Mouse (Mus musculus) ES-E14 (cell line): ENCODE measurements at regions not wholly inside any gene's neighbourhood (a gene's known extent, or its start where the extent isn't known, plus 50 kb on each side); places are given as distances from the start of the nearest gene placed in this dataset.

Source experiments
- HCFC1 ChIP-seq: IDR thresholded peaks from 2 replicates; pipeline ENCODE4 v1.6.1; 2012; ENCODE audit warnings: low read length, inconsistent platforms, borderline replicate concordance; ENCODE audit not compliant: insufficient read depth
- ZNF384 ChIP-seq: IDR thresholded peaks from 2 replicates; pipeline ENCODE4 v1.6.1; 2012; ENCODE audit warnings: low read depth, low read length, inconsistent platforms

DNA sequence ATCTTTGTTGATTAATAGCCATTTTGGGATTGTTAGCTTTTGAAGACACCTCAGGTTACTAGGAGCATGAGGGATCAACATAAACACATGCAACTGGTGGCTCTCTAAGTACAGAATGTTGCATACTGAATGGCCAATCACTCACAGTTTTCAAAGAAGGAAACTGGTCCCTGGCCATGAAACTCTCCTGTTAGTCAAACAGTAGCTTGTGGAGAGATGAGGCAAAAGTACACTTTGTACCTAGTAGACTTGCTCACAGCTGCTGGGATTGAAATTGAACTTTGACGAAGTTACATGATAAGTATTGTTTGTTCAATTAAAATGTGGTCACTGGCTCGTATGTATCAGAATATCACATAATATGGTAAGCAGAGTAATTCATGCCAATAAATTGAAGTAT, 237.6 kb upstream of the Robo2 start:
- TF ChIP-seq ZNF384 (no peak), HCFC1 (no peak)
